Mouse (Mus musculus) right cerebral cortex, postnatal 4 days (tissue): ENCODE data around the gene Rpl3l.

Experiments used
- DNase-seq: peaks from one replicate; pipeline ENCODE4 v3.0.0-alpha.2; 2022

The Rpl3l gene

DNA sequence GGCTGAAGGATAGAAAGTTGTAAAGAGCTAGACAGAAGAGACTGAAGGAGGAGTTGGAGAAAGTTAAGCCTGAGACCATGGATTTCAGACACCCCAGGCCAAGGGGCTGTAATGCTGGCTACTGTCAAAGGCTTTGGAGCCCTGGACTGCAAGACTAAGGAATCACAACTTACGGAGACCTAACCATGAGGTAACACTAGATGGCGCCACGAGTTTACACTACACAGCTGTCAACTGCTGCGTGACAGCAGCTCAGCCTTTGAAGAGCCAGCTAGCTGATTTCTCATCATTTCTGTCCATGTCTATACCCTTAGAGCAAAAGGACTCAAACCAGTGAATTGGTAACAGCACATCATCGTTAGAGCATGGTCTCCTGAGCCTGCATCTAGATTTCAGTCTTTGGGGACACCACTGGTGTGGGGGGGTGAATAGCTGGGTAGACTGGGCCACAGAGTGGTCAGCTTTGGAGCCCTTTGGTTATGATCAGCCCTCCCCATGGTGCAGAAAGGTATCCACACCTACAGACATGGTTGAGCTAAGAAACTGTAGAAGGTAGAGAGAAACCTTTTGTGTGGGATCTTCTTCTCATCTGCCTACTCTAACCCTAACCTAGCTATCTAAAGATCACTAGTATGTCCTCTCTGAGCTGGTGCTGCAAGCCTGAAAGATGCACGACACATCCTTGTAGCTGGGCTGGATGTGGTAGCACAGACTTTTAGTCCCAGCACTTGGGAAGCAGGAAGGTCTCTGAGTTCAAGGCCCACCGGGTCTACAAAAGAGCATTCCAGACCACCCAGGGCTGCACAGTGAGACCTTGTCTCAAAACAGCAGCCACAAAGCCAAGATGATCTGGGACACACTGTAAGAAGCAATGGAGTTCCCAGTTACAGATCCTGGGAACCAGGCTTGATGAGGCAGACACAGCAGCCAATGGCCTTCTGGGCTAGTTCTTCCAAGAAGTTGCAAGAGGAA is 18.2 kb downstream of the Rpl3l start:
- peak; percentile 82 for DNase-seq

DNA sequence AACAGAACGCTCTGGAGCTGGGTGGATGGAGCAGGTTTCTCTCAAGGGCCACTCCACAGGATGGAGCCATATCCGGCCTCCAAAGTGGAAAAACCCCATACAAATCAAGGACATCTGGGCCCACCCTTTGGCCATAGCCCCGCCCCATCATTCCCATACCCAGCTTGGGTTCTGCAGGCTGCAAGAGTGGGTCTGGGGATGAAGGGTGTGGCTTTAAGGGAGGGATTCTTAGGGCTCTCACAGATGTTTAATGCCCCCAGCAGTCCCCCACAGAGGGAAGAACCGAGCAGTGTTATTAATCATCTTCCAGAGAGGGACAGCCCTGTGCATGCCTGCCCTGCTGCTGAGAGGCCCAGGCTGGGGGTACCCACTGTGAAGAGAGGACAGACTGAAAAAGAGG is 19.4 kb downstream of the Rpl3l start:
- no peak for DNase-seq

- DNase-seq: no peak
Measured at GRCm38 (mm10) chr17:24751528-24751927, 23.9 kb downstream of the Rpl3l start.

GRCm38 (mm10) chr17:24752415-24753394 is 25.1 kb downstream of the Rpl3l start, which contains the start of gene Hs3st6:
TSS of gene Hs3st6 (plus strand) at chr17:24752988.
- DNase-seq: no peak

DNA sequence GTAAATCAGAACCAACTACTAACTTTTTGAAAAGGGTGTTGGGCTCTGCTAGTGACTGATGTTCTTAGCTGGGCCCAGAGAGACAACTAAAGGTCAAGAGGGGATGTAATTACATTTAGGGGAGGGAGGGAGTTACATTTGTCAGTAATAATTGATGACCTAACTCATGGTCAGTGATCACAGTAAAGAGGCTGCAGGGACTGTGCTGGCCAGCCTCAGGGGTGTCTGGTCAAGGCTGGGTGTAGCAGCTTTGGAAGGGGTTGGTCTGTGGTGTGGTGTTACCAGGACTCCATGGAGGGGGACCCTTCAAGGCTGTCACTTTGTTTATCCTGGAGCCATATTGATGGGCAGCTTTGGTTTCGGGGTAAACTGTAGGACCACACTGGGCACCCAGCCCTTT is 29.8 kb downstream of the Rpl3l start:
- no peak for DNase-seq

DNA sequence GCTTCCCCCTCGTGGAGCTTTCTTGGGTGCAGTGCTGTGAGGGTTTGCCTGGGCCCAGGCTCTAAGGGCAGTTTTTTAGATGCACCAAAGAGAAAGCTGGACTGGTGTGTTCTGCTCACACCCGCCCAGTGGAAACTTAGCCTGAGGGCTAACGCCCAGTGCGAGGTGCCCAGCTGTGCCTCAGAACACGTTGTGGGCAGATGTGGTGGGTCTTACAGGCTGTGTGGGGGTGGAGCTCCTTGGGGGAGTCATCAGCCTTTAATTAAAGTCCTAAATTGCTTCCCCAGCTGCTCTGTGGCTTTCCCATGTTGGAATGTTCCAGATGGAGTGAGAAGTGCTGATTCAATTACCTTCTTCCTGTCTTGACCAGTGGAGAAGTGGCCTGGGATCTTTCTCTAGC is 33.5 kb downstream of the Rpl3l start:
- no peak for DNase-seq

DNA sequence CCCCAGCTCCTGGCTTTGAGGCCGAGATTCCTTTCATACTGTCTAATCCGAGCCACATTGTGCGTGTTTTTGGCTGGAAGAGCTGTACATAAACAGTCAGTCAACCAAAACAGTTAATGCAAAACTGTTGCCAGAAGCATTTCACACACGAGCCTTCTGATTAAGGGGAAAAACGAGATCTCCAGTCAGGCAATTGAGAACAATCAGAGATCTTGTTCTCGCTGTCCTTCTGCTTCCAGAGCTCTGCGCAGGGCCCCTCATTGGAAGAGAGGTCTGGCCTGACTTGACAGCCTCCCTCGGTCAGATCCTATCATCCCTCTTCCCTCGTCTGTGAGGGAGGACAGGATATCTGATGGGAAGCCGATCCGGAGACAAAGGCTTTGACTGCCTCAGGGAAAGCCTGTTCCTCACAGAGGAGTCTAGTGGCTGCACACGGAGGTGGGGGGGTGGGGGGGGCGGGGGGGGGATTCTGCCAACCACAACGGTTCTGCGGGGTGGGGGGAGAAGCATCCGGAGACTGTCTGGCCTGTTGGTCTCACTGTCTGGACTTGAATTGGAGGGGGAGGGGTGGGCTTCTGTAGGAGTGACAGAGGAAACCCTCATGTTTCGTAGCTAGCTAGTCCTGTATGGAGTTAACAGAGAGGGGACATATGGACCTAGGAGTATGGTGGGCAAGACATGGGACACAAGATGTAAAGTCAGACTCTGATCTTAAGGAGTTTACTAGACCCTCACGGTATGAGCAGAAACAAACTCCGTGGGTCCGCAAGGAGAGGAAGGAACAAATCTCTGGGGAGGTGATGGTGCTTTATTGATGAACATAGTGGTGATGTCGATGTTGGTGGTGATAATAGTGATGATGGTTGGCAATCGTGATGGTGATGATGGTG is 37.6 kb downstream of the Rpl3l start:
- no peak for DNase-seq

DNA sequence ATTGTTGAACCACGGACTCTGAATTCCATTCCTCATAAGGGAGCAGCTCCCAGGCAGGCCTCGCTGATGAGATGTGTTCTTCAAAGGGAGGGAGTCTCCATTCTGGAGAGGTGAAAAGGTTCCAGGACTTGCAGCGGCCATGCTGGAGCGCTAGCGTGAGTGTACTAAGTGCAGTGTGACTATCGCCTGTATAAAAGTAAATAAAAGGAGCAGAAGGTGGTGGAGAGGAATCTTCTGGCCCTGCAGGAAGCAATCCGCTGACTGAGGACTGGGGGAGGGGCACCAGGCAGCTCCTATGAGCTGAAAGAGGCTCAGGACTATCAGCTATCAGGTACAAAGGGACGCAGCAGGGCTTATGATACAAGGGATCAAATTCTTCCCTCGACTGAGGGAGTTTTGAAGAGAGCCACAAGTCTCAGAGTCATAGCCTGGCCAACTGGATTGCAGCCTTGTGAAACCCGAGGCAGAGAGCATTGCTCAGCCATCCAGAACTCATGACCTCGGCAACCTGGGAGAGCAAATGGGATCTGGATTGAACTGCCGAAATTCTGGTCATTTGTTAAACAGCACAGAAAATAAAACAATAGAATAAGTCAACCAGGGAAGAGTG is 38.8 kb downstream of the Rpl3l start:
- DNase-seq: no peak

GRCm38 (mm10) chr17:24769146-24769545 is 41.5 kb downstream of the Rpl3l start:
- no peak for DNase-seq

GRCm38 (mm10) chr17:24773241-24773640 is 45.6 kb downstream of the Rpl3l start:
- DNase-seq: no peak

- DNase-seq: no peak
Measured at GRCm38 (mm10) chr17:24775173-24775572, 47.6 kb downstream of the Rpl3l start.

DNA sequence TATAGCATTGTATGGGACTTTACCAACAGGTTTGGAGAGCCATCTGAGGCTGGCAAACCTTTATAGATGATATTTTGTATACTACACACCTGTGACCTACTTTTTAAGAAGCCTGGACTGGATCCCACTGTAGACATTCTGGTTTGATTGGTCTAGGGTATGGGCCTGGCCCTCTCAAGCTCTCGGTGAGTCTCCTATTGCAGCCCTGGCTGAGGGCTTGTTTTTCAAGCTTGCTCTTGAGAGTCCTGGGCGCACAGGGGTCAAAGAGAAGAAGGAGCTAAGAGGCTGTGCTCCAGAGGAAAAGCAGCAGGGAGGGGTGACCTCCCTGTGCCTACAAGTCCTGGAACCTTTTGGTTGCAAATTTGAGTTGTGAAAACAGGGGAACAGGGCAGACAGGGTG is 49.5 kb downstream of the Rpl3l start:
- DNase-seq: no peak

- DNase-seq: no peak
Measured at GRCm38 (mm10) chr17:24780821-24781220, 53.2 kb downstream of the Rpl3l start.
